Mouse (Mus musculus) retina, embryonic 14.5 days (tissue): ENCODE measurements around the gene Stk25.

ENCODE experiments used
- DNase-seq: peaks from one replicate; pipeline ENCODE4 v3.0.0-alpha.2; 2015; ENCODE audit warnings: low spot score

The Stk25 gene

DNA sequence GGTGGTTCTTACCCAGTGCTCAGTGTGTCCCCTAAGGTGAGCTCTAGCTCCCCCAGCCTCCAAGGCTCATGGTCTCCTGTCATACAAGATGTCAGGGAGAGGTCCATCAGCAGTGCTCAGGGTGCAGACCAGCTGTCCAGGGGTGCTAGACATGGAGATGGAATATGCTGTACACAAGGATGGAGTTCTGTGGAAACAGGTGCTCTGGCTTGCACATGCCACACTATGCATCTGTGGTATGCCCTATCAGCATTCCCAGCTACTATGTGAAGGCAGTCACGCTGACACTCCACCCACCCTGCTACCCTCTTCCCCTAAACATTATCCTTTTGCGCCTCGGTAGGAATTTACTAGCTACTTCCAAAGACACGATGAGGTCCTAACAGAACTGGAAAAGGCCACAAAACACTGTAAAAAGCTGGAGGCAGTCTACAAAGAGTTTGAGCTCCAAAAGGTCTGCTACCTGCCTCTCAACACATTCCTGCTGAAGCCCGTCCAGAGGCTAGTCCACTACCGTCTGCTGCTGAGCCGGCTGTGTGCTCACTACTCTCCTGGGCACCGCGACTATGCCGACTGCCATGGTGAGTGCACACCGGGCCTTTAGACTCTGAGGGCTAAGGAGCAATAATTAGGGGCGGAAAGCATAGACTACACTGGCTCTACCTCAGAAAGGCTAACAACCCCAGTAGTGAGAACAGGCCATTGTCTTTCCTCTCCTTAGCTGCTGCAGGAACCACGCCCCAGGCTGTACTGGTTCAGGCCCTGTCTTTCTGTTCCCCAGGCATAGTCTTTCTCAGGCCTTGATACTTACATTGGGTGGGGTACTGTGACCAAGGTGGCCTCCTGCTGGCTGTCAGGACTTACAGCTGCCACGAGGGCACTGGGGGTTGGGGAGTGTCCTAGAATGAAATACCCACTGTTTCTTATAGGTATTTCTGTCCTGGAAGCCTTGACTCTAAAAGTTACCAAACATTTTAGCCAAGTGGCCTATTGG lies 51.1 kb downstream of the Stk25 start:
- DNase-seq, result no peak

GRCm38 (mm10) chr1:93603921-93604320 lies 54.5 kb downstream of the Stk25 start:
- no peak for DNase-seq

DNA sequence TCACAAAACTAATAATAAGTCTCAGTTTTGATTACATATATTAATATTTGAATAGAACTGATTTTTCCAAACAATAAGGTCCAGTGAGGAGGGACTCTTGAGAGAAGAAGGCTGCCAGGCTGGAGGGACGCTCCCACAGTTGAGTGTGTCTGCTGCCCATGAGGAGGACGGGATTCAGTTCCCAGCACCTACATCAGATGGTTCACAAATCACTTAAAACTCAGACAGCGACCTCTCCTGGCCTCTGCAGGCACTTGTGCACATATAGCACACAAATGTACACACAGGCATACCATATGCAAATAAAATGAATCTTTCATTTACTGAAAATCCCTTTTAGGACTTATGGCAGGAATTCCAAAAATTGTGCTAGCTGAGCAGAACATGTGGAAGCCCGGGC lies 55.5 kb downstream of the Stk25 start:
- DNase-seq, result no peak

- no peak for DNase-seq
Observed at GRCm38 (mm10) chr1:93595916-93596315, 62.5 kb downstream of the Stk25 start.

- no peak for DNase-seq
Observed at GRCm38 (mm10) chr1:93593960-93594359, 64.5 kb downstream of the Stk25 start.

DNA sequence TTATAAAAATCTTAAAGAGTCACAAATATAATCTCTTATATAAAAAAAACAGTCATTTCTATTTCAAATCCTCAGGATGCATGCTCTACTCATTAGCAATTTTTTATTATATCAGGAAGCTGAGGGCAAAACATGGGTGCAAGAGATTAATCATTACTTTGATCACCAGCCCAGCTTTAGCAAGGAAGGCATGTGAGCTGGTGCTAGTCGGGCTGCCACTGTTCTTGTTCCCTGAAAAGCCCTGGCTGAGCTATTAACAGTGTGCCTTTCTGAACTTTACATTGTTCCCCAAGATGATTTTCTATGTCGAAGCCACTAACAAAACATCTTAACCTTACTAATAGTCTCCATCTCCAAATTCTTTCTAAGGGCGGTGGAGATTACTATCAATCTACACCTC lies 70.1 kb downstream of the Stk25 start:
- DNase-seq, result no peak

- no peak for DNase-seq
Observed at GRCm38 (mm10) chr1:93581545-93581944, 76.9 kb downstream of the Stk25 start.

- DNase-seq, result no peak
Observed at GRCm38 (mm10) chr1:93577861-93578260, 80.6 kb downstream of the Stk25 start.

DNA sequence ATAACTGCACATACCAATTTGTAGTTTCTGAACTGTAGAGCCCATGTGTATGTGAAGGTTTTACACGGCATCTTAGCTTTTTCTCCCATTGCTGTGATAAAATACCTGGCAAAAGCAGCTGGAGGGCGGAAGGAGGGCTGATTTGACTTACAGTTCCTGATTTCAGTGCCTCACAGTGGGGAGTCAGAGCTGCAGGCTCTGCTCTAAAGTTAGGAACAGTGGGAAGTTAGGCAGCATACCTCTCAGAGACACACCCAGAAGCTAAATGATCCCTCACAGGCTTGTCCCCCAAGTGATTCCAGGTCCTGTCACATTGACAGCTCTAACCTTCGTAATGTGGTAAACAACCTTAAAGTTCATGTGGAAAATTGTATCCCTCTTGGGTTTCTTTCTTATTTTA lies 81.4 kb downstream of the Stk25 start:
- DNase-seq, result no peak
